Mouse (Mus musculus): Measurements from ENCODE around the gene Tfdp2. TPM values are rescaled to one million over a fixed set of nuclear protein-coding genes. Genes with fewer than 3 reads are reported as not detected.
A peak's percentile ranks its signal among the peaks of the same experiment; 100 is the strongest.
"Not testable (repeated sequence)": the region's sequence is repeated elsewhere in the genome, so short reads cannot be mapped to it uniquely, and the experiment has no call there.

The Tfdp2 gene
- total RNA-seq (2021) = 10 to 100 TPM; 32.0 to 33.1 TPM
- long read RNA-seq, experiment 1, full-length matches to known transcripts = 3 of 13 reads
- long read RNA-seq, experiment 1, partial matches to known transcripts = 0 of 13 reads
- long read RNA-seq, experiment 1, other reads (novel, unspliced or antisense) = 10 of 13 reads
- long read RNA-seq, experiment 2, full-length matches to known transcripts = 2 of 13 reads
- long read RNA-seq, experiment 2, partial matches to known transcripts = 1 of 13 reads
- long read RNA-seq, experiment 2, other reads (novel, unspliced or antisense) = 10 of 13 reads

- peak within 1 kb of the TSS; percentile 90 for H3K4me3 ChIP-seq
- peak; percentile 49 for TF ChIP-seq CTCF (IDR thresholded peaks at IDR 0.05)
- peak within 1 kb of the TSS; percentile 89 for H3K27ac ChIP-seq
- intact Hi-C loops (cut with DNase I) = no loop called here
- peak; percentile 86 to 89 for DNase-seq (ENCODE audit: extremely low spot score in 1 of 2, low spot score in 2 of 2)
Measured at GRCm38 (mm10) chr9:96195885-96196622, at the start of gene Tfdp2. Gene Tfdp2, plus strand, starts transcription at chr9:96196275.

DNA sequence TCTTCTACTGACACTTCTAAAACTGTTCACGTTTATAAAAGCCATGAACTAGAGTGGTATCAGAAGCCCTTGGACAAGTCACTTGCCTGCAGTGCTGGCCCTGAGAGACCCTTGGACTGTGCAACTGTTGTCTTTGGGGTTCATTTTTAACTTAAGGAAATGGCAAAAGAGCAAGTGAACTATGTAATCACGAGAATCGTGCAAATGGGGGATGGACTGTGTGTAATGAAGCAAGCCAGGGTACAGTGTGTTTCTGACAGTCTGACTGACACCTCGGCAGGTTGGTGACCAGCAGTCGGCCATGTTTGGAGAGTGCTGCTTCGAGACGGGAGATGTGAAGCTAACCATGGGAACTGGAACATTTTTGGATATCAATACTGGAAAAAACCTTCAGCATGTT lies 43.3 kb upstream of the Tfdp2 start:
- H3K27ac ChIP-seq = no peak overlapping the region
- H3K4me3 ChIP-seq = no peak overlapping the region
- no peak for DNase-seq (ENCODE audit: extremely low spot score in 1 of 2, low spot score in 2 of 2)
- intact Hi-C loops (cut with DNase I) = no loop called here
- TF ChIP-seq CTCF (IDR thresholded peaks at IDR 0.05) = no peak

- intact Hi-C loops (cut with DNase I) = no loop called here
- no peak overlapping the region for H3K27ac ChIP-seq
- TF ChIP-seq CTCF (IDR thresholded peaks at IDR 0.05) = no peak
Measured at GRCm38 (mm10) chr9:96158431-96158830, 37.6 kb upstream of the Tfdp2 start.

GRCm38 (mm10) chr9:96159047-96159446 lies 37.0 kb upstream of the Tfdp2 start:
- intact Hi-C loops (cut with DNase I) = no loop called here
- Histone ChIP-seq H3K27ac (no peak overlapping the region), H3K4me3 (no peak overlapping the region)
- no peak for TF ChIP-seq CTCF (IDR thresholded peaks at IDR 0.05)
- DNase-seq (ENCODE audit: extremely low spot score in 1 of 2, low spot score in 2 of 2) = no peak

More at GRCm38 (mm10) chr9:96158431-96158830, 37.6 kb upstream of the Tfdp2 start:
- no peak for DNase-seq (ENCODE audit: extremely low spot score in 1 of 2, low spot score in 2 of 2)
- H3K4me3 ChIP-seq = no peak overlapping the region

DNA sequence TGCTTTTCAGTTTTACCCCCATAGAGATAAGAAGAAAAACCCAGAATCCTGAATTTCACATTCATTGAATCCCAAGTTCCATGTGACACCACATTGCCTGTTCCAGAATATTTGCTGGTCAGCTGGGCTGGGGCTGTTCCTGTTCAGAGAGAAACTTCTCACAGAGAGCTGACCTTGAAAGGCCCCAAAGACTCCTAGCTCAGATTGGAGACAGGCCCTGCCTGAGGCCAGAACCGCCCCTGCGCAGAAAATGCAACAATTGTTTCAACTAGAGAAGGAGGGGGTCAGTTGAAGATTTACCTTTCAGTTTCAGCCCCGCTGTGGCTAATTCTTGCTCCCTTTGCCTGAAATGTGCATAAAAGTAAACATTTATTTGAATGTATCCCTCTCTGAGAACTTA lies 35.3 kb upstream of the Tfdp2 start:
- TF ChIP-seq CTCF (IDR thresholded peaks at IDR 0.05) = no peak
- intact Hi-C loops (cut with DNase I) = no loop called here

GRCm38 (mm10) chr9:96162421-96162820 lies 33.7 kb upstream of the Tfdp2 start:
- no peak for TF ChIP-seq CTCF (IDR thresholded peaks at IDR 0.05)
- Histone ChIP-seq H3K4me3 (no peak overlapping the region), H3K27ac (no peak overlapping the region)
- intact Hi-C loops (cut with DNase I) = no loop called here
- no peak for DNase-seq (ENCODE audit: extremely low spot score in 1 of 2, low spot score in 2 of 2)

More for the DNA sequence above, 35.3 kb upstream of the Tfdp2 start:
- no peak for DNase-seq (ENCODE audit: extremely low spot score in 1 of 2, low spot score in 2 of 2)
- no peak overlapping the region for H3K4me3 ChIP-seq
- no peak overlapping the region for H3K27ac ChIP-seq

GRCm38 (mm10) chr9:96163443-96163842 lies 32.6 kb upstream of the Tfdp2 start:
- TF ChIP-seq CTCF (IDR thresholded peaks at IDR 0.05) = no peak
- Histone ChIP-seq H3K27ac (no peak overlapping the region), H3K4me3 (no peak overlapping the region)
- no peak for DNase-seq (ENCODE audit: extremely low spot score in 1 of 2, low spot score in 2 of 2)
- intact Hi-C loops (cut with DNase I) = no loop called here

DNA sequence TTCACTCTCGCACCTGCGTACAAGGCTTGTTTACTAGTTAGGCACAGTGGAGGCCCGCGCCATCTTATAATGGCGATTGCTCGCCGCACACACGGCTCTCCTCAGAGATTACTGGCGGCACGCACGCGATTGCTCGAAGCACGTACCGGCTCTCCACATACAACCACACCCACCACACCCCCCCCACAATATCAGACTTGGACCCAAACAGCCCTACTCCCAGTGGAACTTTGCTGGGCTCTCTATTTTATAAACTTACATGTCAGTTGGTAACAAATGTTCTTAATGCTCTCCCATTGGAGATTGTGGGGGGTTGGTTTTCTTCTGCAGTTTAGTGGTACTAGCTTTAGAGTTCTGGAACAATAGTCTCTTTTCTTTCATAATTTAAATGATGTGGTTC lies 32.1 kb upstream of the Tfdp2 start:
- intact Hi-C loops (cut with DNase I); H3K4me3 ChIP-seq; H3K27ac ChIP-seq; DNase-seq (ENCODE audit: extremely low spot score in 1 of 2, low spot score in 2 of 2): not testable (repeated sequence)

- peak; percentile 92 for TF ChIP-seq CTCF (IDR thresholded peaks at IDR 0.05)
- intact Hi-C loops (cut with DNase I) = no loop called here
Measured at GRCm38 (mm10) chr9:96167168-96167585, 28.9 kb upstream of the Tfdp2 start.

GRCm38 (mm10) chr9:96170600-96170999 lies 25.5 kb upstream of the Tfdp2 start:
- Histone ChIP-seq H3K27ac (no peak overlapping the region), H3K4me3 (no peak overlapping the region)
- intact Hi-C loops (cut with DNase I) = no loop called here
- DNase-seq (ENCODE audit: extremely low spot score in 1 of 2, low spot score in 2 of 2) = no peak
- TF ChIP-seq CTCF (IDR thresholded peaks at IDR 0.05) = no peak

More at GRCm38 (mm10) chr9:96167168-96167585, 28.9 kb upstream of the Tfdp2 start:
- peak; percentile 20 to 42 for DNase-seq (ENCODE audit: extremely low spot score in 1 of 2, low spot score in 2 of 2)
- Histone ChIP-seq H3K4me3 (no peak overlapping the region), H3K27ac (no peak overlapping the region)

GRCm38 (mm10) chr9:96184909-96185308 lies 11.2 kb upstream of the Tfdp2 start:
- no peak for TF ChIP-seq CTCF (IDR thresholded peaks at IDR 0.05)
- DNase-seq (ENCODE audit: extremely low spot score in 1 of 2, low spot score in 2 of 2) = no peak
- intact Hi-C loops (cut with DNase I) = no loop called here
- H3K27ac ChIP-seq = no peak overlapping the region
- H3K4me3 ChIP-seq = no peak overlapping the region

DNA sequence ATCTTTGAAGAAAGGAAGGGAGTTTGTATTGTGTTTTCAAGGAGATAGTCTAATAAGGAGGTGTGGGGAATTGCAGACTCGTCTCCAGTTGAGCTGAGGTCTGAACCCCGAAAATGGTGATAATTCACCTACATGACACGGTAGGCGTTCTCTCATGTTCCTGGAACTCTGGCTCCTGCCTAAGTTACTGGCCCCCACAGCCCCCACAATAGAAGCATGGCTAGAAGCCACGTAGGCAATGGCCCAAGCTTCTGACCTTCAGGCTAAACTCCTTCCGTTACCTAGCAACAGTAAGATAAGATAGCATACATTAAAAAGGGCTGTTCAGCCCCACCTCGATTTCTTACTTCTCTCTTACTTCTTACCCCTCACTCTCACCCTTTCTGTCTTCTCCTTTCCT lies 9.4 kb upstream of the Tfdp2 start:
- no peak for TF ChIP-seq CTCF (IDR thresholded peaks at IDR 0.05)
- intact Hi-C loops (cut with DNase I) = no loop called here

More for the DNA sequence above, 9.4 kb upstream of the Tfdp2 start:
- no peak for DNase-seq (ENCODE audit: extremely low spot score in 1 of 2, low spot score in 2 of 2)
- no peak overlapping the region for H3K4me3 ChIP-seq
- no peak overlapping the region for H3K27ac ChIP-seq
